Mouse (Mus musculus) intestine, postnatal 0 days (tissue): ENCODE data around the gene Gucy2d. TPM values are rescaled to one million over a fixed set of nuclear protein-coding genes. Genes with fewer than 3 reads are reported as not detected.

Experiments
- ATAC-seq: fragments of 200-750 bp; cut with Nextera tagmentation; 2 replicates; pipeline ENCODE4 v1.8.0; 2017; ENCODE audit warnings: mild to moderate bottlenecking, moderate TSS enrichment, moderate library complexity
- H3K27ac ChIP-seq: fragments of 300-500 bp; sonication (generic); 2 replicates; pipeline ENCODE4 v1.5.1; 2014; ENCODE audit warnings: mild to moderate bottlenecking, low read depth, low read length, moderate library complexity
- H3K27me3 ChIP-seq: fragments of 300-500 bp; sonication (generic); replicated peaks from 2 replicates; pipeline ENCODE4 v1.6.1; 2014; ENCODE audit warnings: low read length, mixed read lengths; ENCODE audit not compliant: control insufficient read depth, insufficient read depth
- H3K36me3 ChIP-seq: fragments of 300-500 bp; sonication (generic); 2 replicates; pipeline ENCODE4 v1.6.1; 2014; ENCODE audit warnings: mild to moderate bottlenecking, moderate library complexity; ENCODE audit not compliant: control insufficient read depth, insufficient read depth
- H3K4me1 ChIP-seq: fragments of 300-500 bp; sonication (generic); replicated peaks from 2 replicates; pipeline ENCODE4 v1.6.1; 2014; ENCODE audit warnings: antibody characterized with exemption, low read length, mixed read lengths; ENCODE audit not compliant: control insufficient read depth, insufficient read depth
- H3K4me2 ChIP-seq: fragments of 300-500 bp; sonication (generic); replicated peaks from 2 replicates; pipeline ENCODE4 v1.6.1; 2014; ENCODE audit warnings: low read depth, mild to moderate bottlenecking, moderate library complexity
- H3K4me3 ChIP-seq: fragments of 300-500 bp; sonication (generic); 2 replicates; pipeline ENCODE4 v1.5.1; 2014; ENCODE audit warnings: low read depth, low read length
- H3K9ac ChIP-seq: fragments of 300-500 bp; sonication (generic); 2 replicates; pipeline ENCODE4 v1.6.1; 2014; ENCODE audit warnings: mild to moderate bottlenecking, low read depth, low read length
- H3K9me3 ChIP-seq: fragments of 300-500 bp; sonication (generic); 2 replicates; pipeline ENCODE4 v1.6.1; 2016; ENCODE audit warnings: mixed run types; ENCODE audit not compliant: control insufficient read depth
- CTCF ChIP-seq: sonication (generic); IDR thresholded peaks from 2 replicates; pipeline ENCODE4 v1.5.1; 2016; ENCODE audit warnings: low read depth, mild to moderate bottlenecking, control low read depth, antibody characterized with exemption, moderate library complexity
- WGBS: fragments of 180-500 bp; shearing (Covaris S2); extraction: QIAGEN DNeasy Blood & Tissue Kit; methylation state at CpG from one replicate; pipeline ENCODE4 v1.1.7; 2014; 5-methylcytosine and 5-hydroxymethylcytosine counted together
- polyA plus RNA-seq: library from polyadenylated mRNA; unstranded; fragments of >200 nt; fragmentation: Nextera tagmentation; extraction: Ambion mirVana; gene quantifications from 2 replicates; pipeline ENCODE4 v1.2.1, GENCODE M21; 2015

The Gucy2d gene
- polyA plus RNA-seq, 1 experiment from 2014 or later, result 4.5 TPM

GRCm38 (mm10) chr7:98430785-98431184 is 9.4 kb upstream of the Gucy2d start:
- Histone ChIP-seq H3K27me3 (no peaks in the 10 kb centered on the region), H3K36me3 (no peaks in the 10 kb centered on the region), H3K9ac (no peak overlapping the region), H3K4me3 (no peak overlapping the region), H3K9me3 (no peaks in the 10 kb centered on the region), H3K27ac (no peak overlapping the region), H3K4me1 (no peaks in the 10 kb centered on the region), H3K4me2 (no peak overlapping the region)
- WGBS, result 41% methylated on average over 3 of the region's 3 CpGs
- ATAC-seq, result no peak
- peak; percentile 98 for TF ChIP-seq CTCF

GRCm38 (mm10) chr7:98437629-98438028 is 2.6 kb upstream of the Gucy2d start:
- TF ChIP-seq CTCF, result peak; percentile 80
- H3K27me3 ChIP-seq, result no peaks in the 10 kb centered on the region
- no peak overlapping the region for H3K4me3 ChIP-seq
- H3K27ac ChIP-seq, result no peak overlapping the region
- ATAC-seq, result no peak
- WGBS, result 34% methylated on average over 9 of the region's 9 CpGs
- no peaks in the 10 kb centered on the region for H3K4me1 ChIP-seq
- H3K9ac ChIP-seq, result no peak overlapping the region
- no peak overlapping the region for H3K4me2 ChIP-seq
- no peaks in the 10 kb centered on the region for H3K36me3 ChIP-seq
- H3K9me3 ChIP-seq, result no peaks in the 10 kb centered on the region

- ATAC-seq, result no peak
Observed at GRCm38 (mm10) chr7:98446873-98447272, 6.7 kb downstream of the Gucy2d start.

GRCm38 (mm10) chr7:98447585-98448308 is 7.5 kb downstream of the Gucy2d start:
- H3K9me3 ChIP-seq, result no peaks in the 10 kb centered on the region
- WGBS, result 37% methylated on average over 11 of the region's 11 CpGs
- no peak overlapping the region for H3K9ac ChIP-seq
- no peaks in the 10 kb centered on the region for H3K36me3 ChIP-seq
- H3K27ac ChIP-seq, result no peak overlapping the region
- H3K4me2 ChIP-seq, result no peak overlapping the region
- peak; percentile 73 for TF ChIP-seq CTCF
- no peak overlapping the region for H3K4me3 ChIP-seq
- no peaks in the 10 kb centered on the region for H3K27me3 ChIP-seq
- ATAC-seq, result peak; percentile 59
- H3K4me1 ChIP-seq, result no peaks in the 10 kb centered on the region

More at GRCm38 (mm10) chr7:98446873-98447272, 6.7 kb downstream of the Gucy2d start:
- H3K9me3 ChIP-seq, result no peaks in the 10 kb centered on the region
- H3K4me1 ChIP-seq, result no peaks in the 10 kb centered on the region
- no peak overlapping the region for H3K9ac ChIP-seq
- 55% methylated on average over 3 of the region's 3 CpGs for WGBS
- H3K27me3 ChIP-seq, result no peaks in the 10 kb centered on the region
- no peak overlapping the region for H3K4me2 ChIP-seq
- no peak for TF ChIP-seq CTCF
- H3K36me3 ChIP-seq, result no peaks in the 10 kb centered on the region
- no peak overlapping the region for H3K27ac ChIP-seq
- H3K4me3 ChIP-seq, result no peak overlapping the region

GRCm38 (mm10) chr7:98448309-98448630 is 8.1 kb downstream of the Gucy2d start:
- Histone ChIP-seq H3K27ac (no peak overlapping the region), H3K4me2 (no peak overlapping the region), H3K9me3 (no peaks in the 10 kb centered on the region), H3K4me1 (no peaks in the 10 kb centered on the region), H3K4me3 (no peak overlapping the region), H3K27me3 (no peaks in the 10 kb centered on the region), H3K9ac (no peak overlapping the region), H3K36me3 (no peaks in the 10 kb centered on the region)
- peak; percentile 22; the same call in 1 of the 2 replicates for ATAC-seq
- 81% methylated on average over 5 of the region's 5 CpGs for WGBS
- no peak for TF ChIP-seq CTCF

GRCm38 (mm10) chr7:98449696-98450095 is 9.5 kb downstream of the Gucy2d start:
- no peaks in the 10 kb centered on the region for H3K4me1 ChIP-seq
- WGBS, result 58% methylated on average over 9 of the region's 9 CpGs
- H3K36me3 ChIP-seq, result no peaks in the 10 kb centered on the region
- no peak overlapping the region for H3K9ac ChIP-seq
- H3K27ac ChIP-seq, result no peak overlapping the region
- TF ChIP-seq CTCF, result no peak
- no peaks in the 10 kb centered on the region for H3K9me3 ChIP-seq
- no peaks in the 10 kb centered on the region for H3K27me3 ChIP-seq
- H3K4me3 ChIP-seq, result no peak overlapping the region
- 0 out of 2 replicates have a peak overlapping the region, but pooled peaks have one; percentile 6 for H3K4me2 ChIP-seq
- ATAC-seq, result peak; percentile 67; the same call in 1 of the 2 replicates
